Mouse (Mus musculus): ENCODE measurements at regions not wholly inside any gene's neighbourhood (a gene's known extent, or its start where the extent isn't known, plus 50 kb on each side); places are given as distances from the start of the nearest gene placed in this dataset.

- 22% methylated on average over 2 of the region's 2 CpGs for WGBS
- DNase-seq (ENCODE audit: low read depth, low spot score), result no peak
Measured at GRCm38 (mm10) chr17:27323513-27323912, 119.2 kb upstream of the Lemd2 start.

GRCm38 (mm10) chr17:27322891-27323509, 118.7 kb upstream of the Lemd2 start:
- DNase-seq (ENCODE audit: low read depth, low spot score), result no peak
- WGBS, result 70% methylated on average over 6 of the region's 6 CpGs

- WGBS, result 75% methylated on average over 7 of the region's 7 CpGs
- no peak for DNase-seq (ENCODE audit: low read depth, low spot score)
Measured at GRCm38 (mm10) chr17:27318969-27319695, 114.9 kb upstream of the Lemd2 start.

- WGBS, result 33% methylated on average over 14 of the region's 14 CpGs
- no peak for DNase-seq (ENCODE audit: low read depth, low spot score)
Measured at GRCm38 (mm10) chr17:27317576-27318277, 113.5 kb upstream of the Lemd2 start.

GRCm38 (mm10) chr17:27316711-27317575, 112.7 kb upstream of the Lemd2 start:
- DNase-seq (ENCODE audit: low read depth, low spot score), result no peak
- WGBS, result 65% methylated on average over 21 of the region's 21 CpGs

- WGBS, result 79% methylated on average over 11 of the region's 11 CpGs
- DNase-seq (ENCODE audit: low read depth, low spot score), result no peak
Measured at GRCm38 (mm10) chr17:27315947-27316628, 111.8 kb upstream of the Lemd2 start.

GRCm38 (mm10) chr17:27315428-27315827, 111.2 kb upstream of the Lemd2 start:
- 81% methylated on average over 3 of the region's 3 CpGs for WGBS
- no peak for DNase-seq (ENCODE audit: low read depth, low spot score)

- WGBS, result 66% methylated on average over 7 of the region's 7 CpGs
- DNase-seq (ENCODE audit: low read depth, low spot score), result no peak
Measured at GRCm38 (mm10) chr17:27314821-27315392, 110.6 kb upstream of the Lemd2 start.

- WGBS, result 45% methylated on average over 4 of the region's 4 CpGs
- DNase-seq (ENCODE audit: low read depth, low spot score), result no peak
Measured at GRCm38 (mm10) chr17:27308933-27309332, 104.7 kb upstream of the Lemd2 start.

- WGBS, result 69% methylated on average over 3 of the region's 3 CpGs
- no peak for DNase-seq (ENCODE audit: low read depth, low spot score)
Measured at GRCm38 (mm10) chr17:27304842-27305241, 100.6 kb upstream of the Lemd2 start.

GRCm38 (mm10) chr17:27303633-27304479, 99.6 kb upstream of the Lemd2 start:
- DNase-seq (ENCODE audit: low read depth, low spot score), result no peak
- 51% methylated on average over 17 of the region's 17 CpGs for WGBS

- WGBS, result 96% methylated on average over 12 of the region's 12 CpGs
- DNase-seq (ENCODE audit: low read depth, low spot score), result no peak
Measured at GRCm38 (mm10) chr17:27303061-27303460, 98.8 kb upstream of the Lemd2 start.

- WGBS, result 44% methylated on average over 11 of the region's 11 CpGs
- DNase-seq (ENCODE audit: low read depth, low spot score), result no peak
Measured at GRCm38 (mm10) chr17:27301376-27301775, 97.1 kb upstream of the Lemd2 start.

- DNase-seq (ENCODE audit: low read depth, low spot score), result no peak
- 81% methylated on average over 4 of the region's 4 CpGs for WGBS
Measured at GRCm38 (mm10) chr17:27299297-27299696, 95.0 kb upstream of the Lemd2 start.

- DNase-seq (ENCODE audit: low read depth, low spot score), result no peak
- 68% methylated on average over 10 of the region's 10 CpGs for WGBS
Measured at GRCm38 (mm10) chr17:27298351-27298750, 94.1 kb upstream of the Lemd2 start.

- WGBS, result 82% methylated on average over 5 of the region's 5 CpGs
- no peak for DNase-seq (ENCODE audit: low read depth, low spot score)
Measured at GRCm38 (mm10) chr17:27296156-27296555, 91.9 kb upstream of the Lemd2 start.

- DNase-seq (ENCODE audit: low read depth, low spot score), result no peak
- WGBS, result 30% methylated on average over 5 of the region's 5 CpGs
Measured at GRCm38 (mm10) chr17:27294208-27294604, 89.9 kb upstream of the Lemd2 start.

GRCm38 (mm10) chr17:27293586-27294207, 89.4 kb upstream of the Lemd2 start:
- no peak for DNase-seq (ENCODE audit: low read depth, low spot score)
- WGBS, result 73% methylated on average over 14 of the region's 14 CpGs

All from large intestine, adult 2 months (tissue).